Mouse (Mus musculus) kidney, adult 2 months (tissue): ENCODE measurements around the gene Mgat1. TPM values are rescaled to one million over a fixed set of nuclear protein-coding genes. Genes with fewer than 3 reads are reported as not detected.
"Not testable (repeated sequence)": the region's sequence is repeated elsewhere in the genome, so short reads cannot be mapped to it uniquely, and the experiment has no call there.

Experiments
- DNase-seq: peaks from one replicate; pipeline ENCODE4 v3.0.0; 2021
- H3K27ac ChIP-seq: fragments of 200-500 bp; 2 replicates; pipeline ENCODE4 v1.5.1; 2012; ENCODE audit warnings: low read depth, low read length, control low read depth, inconsistent platforms; ENCODE audit not compliant: insufficient read depth
- H3K27me3 ChIP-seq: fragments of 200-500 bp; replicated peaks from 2 replicates; pipeline ENCODE4 v1.6.1; 2012; ENCODE audit warnings: mild to moderate bottlenecking, moderate library complexity, low read length, inconsistent platforms; ENCODE audit not compliant: control insufficient read depth, insufficient read depth
- H3K36me3 ChIP-seq: fragments of 200-500 bp; 2 replicates; pipeline ENCODE4 v1.6.1; 2012; ENCODE audit warnings: mild to moderate bottlenecking, moderate library complexity, low read length, inconsistent platforms; ENCODE audit not compliant: control insufficient read depth, insufficient read depth
- H3K4me1 ChIP-seq: fragments of 200-500 bp; 2 replicates; pipeline ENCODE4 v1.6.1; 2011; ENCODE audit warnings: low read length; ENCODE audit not compliant: control insufficient read depth, insufficient read depth
- H3K4me3 ChIP-seq: fragments of 200-500 bp; 2 replicates; pipeline ENCODE4 v1.5.1; 2011; ENCODE audit warnings: mild to moderate bottlenecking, low read depth, low read length, control low read depth; ENCODE audit not compliant: insufficient read depth
- CTCF ChIP-seq: fragments of 200-500 bp; conservative IDR thresholded peaks from 2 replicates; pipeline ENCODE4 v1.5.1; 2011; ENCODE audit warnings: low read depth, mild to moderate bottlenecking, control low read depth, low read length, moderate library complexity, mixed read lengths; ENCODE audit not compliant: insufficient read depth, insufficient read length
- POLR2A ChIP-seq: fragments of 200-500 bp; IDR thresholded peaks from one replicate; pipeline ENCODE4 v1.6.1; 2011; ENCODE audit warnings: low read depth, low read length, control low read depth
- WGBS: fragments of 180-500 bp; shearing (Covaris S2); methylation state at CpG from one replicate; pipeline ENCODE4 v1.1.7; 2018; 5-methylcytosine and 5-hydroxymethylcytosine counted together
- polyA plus RNA-seq: library from polyadenylated mRNA; depleted of rRNA; stranded (reverse); fragments of >200 nt; gene quantifications from 2 replicates; pipeline ENCODE4 v1.2.3, GENCODE M21; 2012; rRNA removed

Gene Mgat1
- polyA plus RNA-seq, result 157 and 198 TPM in 2 replicates

GRCm38 (mm10) chr11:49243727-49244594, at the start of gene Mgat1:
Gene Mgat1, plus strand, starts transcription at chr11:49244191.
- H3K27ac ChIP-seq, result peak within 1 kb of the TSS; percentile 96
- TF ChIP-seq CTCF, result no peak
- H3K27me3 ChIP-seq, result no peaks in the 10 kb centered on the region
- DNase-seq, result peak; percentile 98
- peak within 1 kb of the TSS; percentile 75 for H3K4me3 ChIP-seq
- H3K36me3 ChIP-seq, result no peaks in the 10 kb centered on the region
- peaks cover 16% of the 10 kb centered on the region for H3K4me1 ChIP-seq
- WGBS, result under 1% methylated on average over 58 of the region's 60 CpGs

GRCm38 (mm10) chr11:49194771-49195170, 49.2 kb upstream of the Mgat1 start:
- H3K27me3 ChIP-seq, DNase-seq, H3K4me1 ChIP-seq, H3K36me3 ChIP-seq, H3K4me3 ChIP-seq: not testable (repeated sequence)
- 85% methylated on average over 9 of the region's 9 CpGs for WGBS
- H3K27ac ChIP-seq, result peak overlapping the region; percentile 50; the same call in 1 of the 2 replicates

GRCm38 (mm10) chr11:49195819-49196322, 48.1 kb upstream of the Mgat1 start:
- peak; percentile 54 for DNase-seq
- Histone ChIP-seq H3K4me3 (no peak overlapping the region), H3K27ac (peak overlapping the region; percentile 21), H3K4me1 (no peaks in the 10 kb centered on the region; the same call in 1 of the 2 replicates), H3K27me3 (no peaks in the 10 kb centered on the region), H3K36me3 (no peaks in the 10 kb centered on the region)
- WGBS, result 69% methylated on average over 7 of the region's 7 CpGs
- 0 out of 2 replicates have a peak, but pooled peaks have one; percentile 11 for TF ChIP-seq CTCF
- TF ChIP-seq POLR2A, result no peak

- no peak for DNase-seq
- TF ChIP-seq POLR2A, result no peak
- no peak for TF ChIP-seq CTCF
- Histone ChIP-seq H3K27ac (no peak overlapping the region), H3K4me1 (peaks cover 11% of the 10 kb centered on the region; the same call in 1 of the 2 replicates), H3K4me3 (no peak overlapping the region), H3K27me3 (no peaks in the 10 kb centered on the region), H3K36me3 (no peaks in the 10 kb centered on the region)
Measured at GRCm38 (mm10) chr11:49200666-49201065, 43.3 kb upstream of the Mgat1 start.

- H3K4me3 ChIP-seq, result no peak overlapping the region
- H3K4me1 ChIP-seq, result peaks cover 11% of the 10 kb centered on the region; the same call in 1 of the 2 replicates
- no peak overlapping the region for H3K27ac ChIP-seq
- no peaks in the 10 kb centered on the region for H3K27me3 ChIP-seq
- TF ChIP-seq POLR2A (no peak), CTCF (no peak)
- no peaks in the 10 kb centered on the region for H3K36me3 ChIP-seq
- DNase-seq, result no peak
Measured at GRCm38 (mm10) chr11:49201142-49201541, 42.8 kb upstream of the Mgat1 start.

GRCm38 (mm10) chr11:49202071-49202470, 41.9 kb upstream of the Mgat1 start:
- 6% methylated on average over 2 of the region's 2 CpGs for WGBS
- no peak for DNase-seq
- Histone ChIP-seq H3K27ac (peak overlapping the region; percentile 99), H3K36me3 (no peaks in the 10 kb centered on the region), H3K4me3 (peak overlapping the region; percentile 69), H3K27me3 (no peaks in the 10 kb centered on the region), H3K4me1 (peaks cover 11% of the 10 kb centered on the region; the same call in 1 of the 2 replicates)
- no peak for TF ChIP-seq CTCF
- TF ChIP-seq POLR2A, result no peak

- TF ChIP-seq CTCF (no peak), POLR2A (no peak)
- H3K27ac ChIP-seq, result peak overlapping the region; percentile 99
- H3K4me3 ChIP-seq, result peak overlapping the region; percentile 69
- H3K27me3 ChIP-seq, result no peaks in the 10 kb centered on the region
- WGBS, result under 1% methylated on average over 10 of the region's 10 CpGs
- H3K36me3 ChIP-seq, result no peaks in the 10 kb centered on the region
- DNase-seq, result peak; percentile 58
- H3K4me1 ChIP-seq, result peaks cover 11% of the 10 kb centered on the region; the same call in 1 of the 2 replicates
Measured at GRCm38 (mm10) chr11:49202523-49203061, 41.4 kb upstream of the Mgat1 start.
